Mouse (Mus musculus) G1E (cell line): ENCODE data around the gene Fam189b.

ENCODE experiments used
- CTCF ChIP-seq: IDR thresholded peaks from 2 replicates; pipeline ENCODE4 v1.5.1; 2012; ENCODE audit warnings: low read depth, low read length, inconsistent platforms, mixed read lengths
- GATA1 ChIP-seq: IDR thresholded peaks from 2 replicates; pipeline ENCODE4 v1.6.1; 2012; ENCODE audit warnings: borderline replicate concordance, low read length, inconsistent platforms, mixed read lengths
- GATA2 ChIP-seq: IDR thresholded peaks from 2 replicates; pipeline ENCODE4 v1.6.1; 2012; ENCODE audit warnings: low read depth, low read length, inconsistent platforms, borderline replicate concordance
- POLR2AphosphoS5 ChIP-seq: IDR thresholded peaks from 2 replicates; pipeline ENCODE4 v1.6.1; 2012; ENCODE audit warnings: low read depth, low read length, inconsistent platforms; ENCODE audit not compliant: insufficient replicate concordance
- TAL1 ChIP-seq: conservative IDR thresholded peaks from 2 replicates; pipeline ENCODE4 v1.6.1; 2012; ENCODE audit warnings: low read depth, low read length, inconsistent platforms, mixed read lengths

- no peak for TF ChIP-seq CTCF
- no peak for TF ChIP-seq GATA1
- TF ChIP-seq TAL1: no peak
- no peak for TF ChIP-seq GATA2
- TF ChIP-seq POLR2AphosphoS5: no peak
Observed at GRCm38 (mm10) chr3:89233562-89234110, 50.7 kb downstream of the Fam189b start.
